Mouse (Mus musculus) kidney, embryonic 15.5 days (tissue): Measurements from ENCODE around the gene Miga2. TPM values are rescaled to one million over a fixed set of nuclear protein-coding genes. Genes with fewer than 3 reads are reported as not detected.
A peak's percentile ranks its signal among the peaks of the same experiment; 100 is the strongest.

Experiments
- ATAC-seq: fragments of 200-750 bp; cut with Nextera tagmentation; replicated peaks from 2 replicates; pipeline ENCODE4 v1.8.0; 2017; ENCODE audit warnings: moderate TSS enrichment; ENCODE audit not compliant: low FRiP score
- H3K27ac ChIP-seq: fragments of 300-500 bp; sonication (generic); 2 replicates; pipeline ENCODE4 v1.5.1; 2015; ENCODE audit warnings: mild to moderate bottlenecking, inconsistent platforms
- H3K27me3 ChIP-seq: fragments of 300-500 bp; sonication (generic); 2 replicates; pipeline ENCODE4 v1.6.1; 2015; ENCODE audit warnings: inconsistent platforms
- H3K36me3 ChIP-seq: fragments of 300-500 bp; sonication (generic); 2 replicates; pipeline ENCODE4 v1.6.1; 2015; ENCODE audit warnings: inconsistent platforms
- H3K4me1 ChIP-seq: fragments of 300-500 bp; sonication (generic); 2 replicates; pipeline ENCODE4 v1.6.1; 2015; ENCODE audit warnings: inconsistent platforms
- H3K4me2 ChIP-seq: fragments of 300-500 bp; sonication (generic); 2 replicates; pipeline ENCODE4 v1.6.1; 2015; ENCODE audit warnings: moderate library complexity, mild to moderate bottlenecking, inconsistent platforms
- H3K4me3 ChIP-seq: fragments of 300-500 bp; sonication (generic); replicated peaks from 2 replicates; pipeline ENCODE4 v1.5.1; 2015; ENCODE audit warnings: mild to moderate bottlenecking, inconsistent platforms
- H3K9ac ChIP-seq: fragments of 300-500 bp; sonication (generic); 2 replicates; pipeline ENCODE4 v1.6.1; 2015; ENCODE audit warnings: mild to moderate bottlenecking, inconsistent platforms
- H3K9me3 ChIP-seq: fragments of 300-500 bp; sonication (generic); replicated peaks from 2 replicates; pipeline ENCODE4 v1.6.1; 2016; ENCODE audit warnings: inconsistent platforms
- WGBS: fragments of 180-500 bp; shearing (Covaris S2); methylation state at CpG from one replicate; pipeline ENCODE4 v1.1.7; 2015; ENCODE audit warnings: mixed read lengths; 5-methylcytosine and 5-hydroxymethylcytosine counted together
- polyA plus RNA-seq: library from polyadenylated mRNA; unstranded; fragments of >200 nt; fragmentation: Nextera tagmentation; extraction: Ambion mirVana; gene quantifications from 2 replicates; pipeline ENCODE4 v1.2.1, GENCODE M21; 2015

Gene Miga2
- polyA plus RNA-seq, 1 experiment from 2014 or later, result 28.8 TPM

DNA sequence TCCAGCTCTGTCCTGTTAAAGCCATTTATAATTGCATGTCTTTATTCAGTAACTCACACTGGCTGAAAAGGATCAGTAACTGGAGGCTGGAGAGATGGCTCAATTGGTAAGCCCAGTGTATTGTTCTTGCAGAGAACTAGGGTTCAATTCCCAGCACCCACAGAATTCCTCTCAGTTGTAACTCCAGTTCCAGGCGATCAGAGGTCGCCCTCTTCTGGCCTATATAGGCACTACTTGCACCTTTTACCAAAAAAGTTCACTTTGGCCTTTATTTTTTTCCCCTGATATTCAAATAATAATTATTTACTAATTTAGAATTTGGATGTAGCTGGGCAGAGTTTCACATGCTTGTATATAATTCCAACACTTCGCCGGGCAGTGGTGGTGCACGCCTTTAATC, 1.2 kb upstream of the Miga2 start:
- Histone ChIP-seq H3K27ac (no peak overlapping the region), H3K27me3 (no peaks in the 10 kb centered on the region), H3K4me2 (no peak overlapping the region), H3K4me1 (peaks cover 32% of the 10 kb centered on the region), H3K9ac (no peak overlapping the region), H3K36me3 (peaks cover 10% of the 10 kb centered on the region), H3K9me3 (no peaks in the 10 kb centered on the region), H3K4me3 (no peak overlapping the region)
- no peak for ATAC-seq
- WGBS, result 79% methylated on average over 5 of the region's 5 CpGs

- peak overlapping the region; percentile 73 for H3K9ac ChIP-seq
- peak overlapping the region; percentile 82 for H3K4me2 ChIP-seq
- 87% methylated on average over 2 of the region's 2 CpGs for WGBS
- ATAC-seq, result no peak
- no peak overlapping the region for H3K27ac ChIP-seq
- H3K4me1 ChIP-seq, result peaks cover 19% of the 10 kb centered on the region
- no peaks in the 10 kb centered on the region for H3K27me3 ChIP-seq
- peaks cover 36% of the 10 kb centered on the region for H3K36me3 ChIP-seq
- H3K9me3 ChIP-seq, result no peaks in the 10 kb centered on the region
- H3K4me3 ChIP-seq, result peak overlapping the region; percentile 61
Observed at GRCm38 (mm10) chr2:30365281-30366069, 1.4 kb downstream of the Miga2 start.

GRCm38 (mm10) chr2:30366203-30366602, 2.2 kb downstream of the Miga2 start:
- Histone ChIP-seq H3K4me3 (no peak overlapping the region), H3K27ac (no peak overlapping the region), H3K4me1 (peaks cover 19% of the 10 kb centered on the region), H3K4me2 (no peak overlapping the region), H3K36me3 (peaks cover 43% of the 10 kb centered on the region), H3K9me3 (no peaks in the 10 kb centered on the region), H3K27me3 (no peaks in the 10 kb centered on the region), H3K9ac (0 out of 2 replicates have a peak overlapping the region, but pooled peaks have one; percentile 73)
- WGBS, result 71% methylated on average over 5 of the region's 5 CpGs
- no peak for ATAC-seq

DNA sequence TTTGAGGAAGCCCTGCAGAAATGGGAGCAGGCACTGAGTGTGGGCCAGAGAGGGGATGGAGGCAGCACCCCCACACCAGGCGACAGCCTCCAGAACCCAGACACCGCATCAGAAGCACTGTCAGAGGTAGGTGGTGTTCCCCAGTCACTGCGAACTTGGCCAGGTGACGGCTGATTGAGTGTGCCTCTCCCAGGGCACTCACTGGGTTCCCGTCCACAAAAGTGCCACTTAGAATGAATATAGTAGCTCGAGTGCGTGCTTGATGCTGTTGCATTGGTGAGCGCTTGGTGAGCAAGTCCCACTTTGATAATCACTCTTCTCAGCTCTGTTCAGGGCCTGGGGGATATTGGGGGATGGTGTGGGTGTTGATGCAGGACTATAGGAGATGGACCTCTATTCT, 7.5 kb downstream of the Miga2 start:
- H3K9me3 ChIP-seq, result no peaks in the 10 kb centered on the region
- H3K36me3 ChIP-seq, result peaks cover 93% of the 10 kb centered on the region
- no peak overlapping the region for H3K4me3 ChIP-seq
- WGBS, result 96% methylated on average over 8 of the region's 8 CpGs
- H3K4me1 ChIP-seq, result no peaks in the 10 kb centered on the region
- no peak overlapping the region for H3K9ac ChIP-seq
- H3K4me2 ChIP-seq, result no peak overlapping the region
- ATAC-seq, result no peak
- H3K27me3 ChIP-seq, result no peaks in the 10 kb centered on the region
- no peak overlapping the region for H3K27ac ChIP-seq

- Histone ChIP-seq H3K27me3 (no peaks in the 10 kb centered on the region), H3K4me1 (no peaks in the 10 kb centered on the region), H3K9me3 (no peaks in the 10 kb centered on the region), H3K36me3 (peaks cover 96% of the 10 kb centered on the region), H3K9ac (no peak overlapping the region), H3K27ac (no peak overlapping the region), H3K4me3 (no peak overlapping the region), H3K4me2 (no peak overlapping the region)
- ATAC-seq, result no peak
- WGBS, result 90% methylated on average over 5 of the region's 5 CpGs
Observed at GRCm38 (mm10) chr2:30372726-30373125, 8.7 kb downstream of the Miga2 start.

DNA sequence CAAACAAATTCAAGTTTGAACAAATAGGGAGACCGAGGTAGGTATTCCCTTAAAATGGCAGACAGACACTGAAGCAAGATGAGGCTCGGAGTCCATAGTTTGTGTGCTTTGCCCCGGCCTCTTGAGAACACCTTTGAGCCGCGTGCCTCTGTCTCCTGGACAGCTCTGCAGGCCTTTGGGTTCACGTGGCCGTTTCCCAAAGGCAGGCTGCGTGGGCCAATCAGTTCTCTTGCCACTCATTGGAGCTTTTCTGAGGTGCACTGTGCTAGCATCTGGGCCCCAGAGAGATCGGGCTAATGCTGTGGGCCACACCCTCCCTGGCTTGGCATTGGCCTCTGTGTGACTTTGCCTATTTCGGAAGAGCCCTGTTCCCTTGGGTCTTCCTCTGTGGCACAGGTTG, 11.9 kb downstream of the Miga2 start:
- Histone ChIP-seq H3K27ac (no peak overlapping the region), H3K4me3 (no peak overlapping the region), H3K4me2 (no peak overlapping the region), H3K9ac (no peak overlapping the region), H3K9me3 (no peaks in the 10 kb centered on the region), H3K36me3 (peaks cover 94% of the 10 kb centered on the region), H3K4me1 (no peaks in the 10 kb centered on the region), H3K27me3 (no peaks in the 10 kb centered on the region)
- no peak for ATAC-seq
- WGBS, result 94% methylated on average over 10 of the region's 10 CpGs

DNA sequence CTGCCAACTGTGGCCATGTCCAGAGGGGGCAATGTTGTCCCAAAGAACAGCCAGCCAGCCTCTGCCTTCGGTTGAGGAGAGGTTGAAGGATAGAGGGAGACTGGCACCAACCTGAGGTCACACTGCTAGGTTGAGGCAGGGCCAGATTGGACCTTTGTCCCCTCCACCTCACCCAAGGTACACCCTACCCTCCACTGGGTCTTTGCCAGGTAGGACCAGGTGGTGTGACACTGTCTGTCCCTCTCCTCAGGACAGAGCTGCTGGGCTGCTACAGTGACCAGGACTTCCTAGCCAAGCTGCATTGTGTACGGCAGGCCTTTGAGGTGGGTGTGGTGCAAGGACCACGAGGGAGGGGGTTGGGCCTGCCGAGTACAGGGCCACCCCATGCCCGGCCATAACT, 13.7 kb downstream of the Miga2 start:
- H3K9ac ChIP-seq, result no peak overlapping the region
- ATAC-seq, result no peak
- H3K36me3 ChIP-seq, result peaks cover 94% of the 10 kb centered on the region
- H3K4me2 ChIP-seq, result no peak overlapping the region
- 87% methylated on average over 5 of the region's 5 CpGs for WGBS
- H3K27ac ChIP-seq, result no peak overlapping the region
- H3K4me1 ChIP-seq, result no peaks in the 10 kb centered on the region
- no peaks in the 10 kb centered on the region for H3K9me3 ChIP-seq
- no peaks in the 10 kb centered on the region for H3K27me3 ChIP-seq
- no peak overlapping the region for H3K4me3 ChIP-seq

GRCm38 (mm10) chr2:30379307-30379706, 15.3 kb downstream of the Miga2 start:
- H3K4me3 ChIP-seq, result no peak overlapping the region
- no peak overlapping the region for H3K27ac ChIP-seq
- 81% methylated on average over 7 of the region's 7 CpGs for WGBS
- ATAC-seq, result no peak
- H3K36me3 ChIP-seq, result peaks cover 95% of the 10 kb centered on the region
- no peak overlapping the region for H3K4me2 ChIP-seq
- no peaks in the 10 kb centered on the region for H3K4me1 ChIP-seq
- H3K9ac ChIP-seq, result no peak overlapping the region
- no peaks in the 10 kb centered on the region for H3K9me3 ChIP-seq
- H3K27me3 ChIP-seq, result no peaks in the 10 kb centered on the region

GRCm38 (mm10) chr2:30380564-30381376, 16.7 kb downstream of the Miga2 start:
- Histone ChIP-seq H3K36me3 (peaks cover 98% of the 10 kb centered on the region), H3K9me3 (no peaks in the 10 kb centered on the region), H3K9ac (no peak overlapping the region), H3K27ac (no peak overlapping the region), H3K4me2 (no peak overlapping the region), H3K27me3 (no peaks in the 10 kb centered on the region), H3K4me1 (no peaks in the 10 kb centered on the region), H3K4me3 (no peak overlapping the region)
- ATAC-seq, result no peak
- 88% methylated on average over 10 of the region's 10 CpGs for WGBS

DNA sequence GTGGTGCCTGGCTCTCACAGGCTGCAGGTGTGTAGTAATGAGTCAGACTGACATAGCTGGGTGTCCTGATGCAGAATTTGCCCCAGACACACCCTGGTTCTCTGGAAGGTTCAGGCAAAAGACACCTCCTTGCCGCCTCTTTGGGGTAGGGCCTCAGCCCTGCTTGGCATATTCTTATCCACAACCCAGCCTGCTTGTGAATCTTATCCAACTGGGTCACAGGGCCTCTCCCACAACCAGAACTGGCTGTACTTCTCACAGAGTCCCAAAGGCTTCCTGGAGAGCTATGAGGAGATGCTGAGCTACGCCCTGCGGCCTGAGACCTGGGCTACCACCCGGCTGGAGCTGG, 17.3 kb downstream of the Miga2 start:
- ATAC-seq, result no peak

DNA sequence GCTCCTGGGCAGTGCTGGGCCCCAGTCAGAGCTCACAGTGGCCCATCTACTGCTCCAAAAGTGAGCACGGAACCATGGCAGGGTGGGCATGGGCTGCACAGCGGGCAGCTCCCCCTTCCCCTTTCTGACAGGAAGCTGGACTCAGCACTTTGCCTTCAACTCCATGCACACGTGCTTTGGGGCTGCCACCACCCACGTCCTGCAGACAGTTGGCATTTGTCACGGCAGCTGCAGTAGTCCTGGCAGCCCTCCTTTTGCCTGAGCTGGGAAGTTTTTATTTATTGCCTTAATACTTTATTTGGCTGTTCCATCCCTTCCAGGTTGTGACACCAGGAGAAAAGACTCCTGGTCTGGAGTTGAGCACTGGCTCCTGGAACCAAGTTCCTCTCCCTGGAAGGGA, 20.8 kb downstream of the Miga2 start:
- no peaks in the 10 kb centered on the region for H3K27me3 ChIP-seq
- H3K27ac ChIP-seq, result no peak overlapping the region
- H3K9ac ChIP-seq, result no peak overlapping the region
- WGBS, result 76% methylated on average over 5 of the region's 5 CpGs
- no peak for ATAC-seq
- peaks cover 60% of the 10 kb centered on the region for H3K36me3 ChIP-seq
- no peaks in the 10 kb centered on the region for H3K4me1 ChIP-seq
- H3K9me3 ChIP-seq, result no peaks in the 10 kb centered on the region
- no peak overlapping the region for H3K4me2 ChIP-seq
- H3K4me3 ChIP-seq, result no peak overlapping the region

More for the DNA sequence above, 17.3 kb downstream of the Miga2 start:
- Histone ChIP-seq H3K36me3 (peaks cover 94% of the 10 kb centered on the region), H3K4me3 (no peak overlapping the region), H3K27ac (no peak overlapping the region), H3K4me1 (no peaks in the 10 kb centered on the region), H3K9ac (no peak overlapping the region), H3K4me2 (no peak overlapping the region), H3K9me3 (no peaks in the 10 kb centered on the region), H3K27me3 (no peaks in the 10 kb centered on the region)
- 82% methylated on average over 4 of the region's 4 CpGs for WGBS

DNA sequence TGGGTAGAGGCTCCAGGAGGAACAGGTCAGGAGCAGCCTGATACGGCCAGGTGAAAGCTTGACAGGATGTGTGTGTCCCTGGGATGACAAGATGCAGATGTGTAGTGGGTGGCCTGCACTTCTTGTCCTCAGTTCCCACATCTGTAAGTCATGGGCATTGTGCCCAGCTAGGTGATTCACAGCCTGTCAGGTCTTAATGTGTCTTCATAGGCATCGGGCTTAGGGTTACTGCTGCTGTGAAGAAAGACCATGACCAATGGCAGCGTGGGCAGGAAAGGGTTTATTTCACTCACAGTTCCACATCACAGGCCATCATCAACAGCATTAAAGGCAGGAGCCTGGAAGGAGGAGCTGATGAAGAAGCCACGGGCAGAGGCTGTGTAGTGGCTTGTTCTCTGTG, 21.6 kb downstream of the Miga2 start:
- WGBS, result 84% methylated on average over 4 of the region's 4 CpGs
- Histone ChIP-seq H3K9ac (no peak overlapping the region), H3K4me2 (no peak overlapping the region), H3K9me3 (no peaks in the 10 kb centered on the region), H3K27ac (no peak overlapping the region), H3K36me3 (peaks cover 53% of the 10 kb centered on the region), H3K27me3 (no peaks in the 10 kb centered on the region), H3K4me3 (no peak overlapping the region), H3K4me1 (peaks cover 4% of the 10 kb centered on the region; the same call in 1 of the 2 replicates)
- no peak for ATAC-seq
